Comparison of ENCODE assay signal across 8 mouse cellular contexts in genomic region chr16:94148139-94148538, GRCm38 (mm10).
A peak's percentile ranks its signal among the peaks of the same experiment; 100 is the strongest.
DNase-seq lines count a peak whose midpoint lies in the region; ATAC-seq and TF ChIP-seq lines count a peak whose summit lies in the region.

No protein-coding gene starts in this region.

- no peak for TF ChIP-seq POLR2A in cerebellum, adult 2 months (IDR thresholded peaks at IDR 0.05; ENCODE audit: borderline replicate concordance, insufficient read depth, low read length)
- no peak for TF ChIP-seq POLR2A in lung, adult 2 months (IDR thresholded peaks at IDR 0.05; ENCODE audit: borderline replicate concordance, extremely low read depth, low read depth, low read length)

- 20% methylated on average over 11 of the region's 11 CpGs for WGBS in cerebellum, adult 2 months
- WGBS in lung, adult 2 months = 23% methylated on average over 11 of the region's 11 CpGs
- 33% methylated on average over 11 of the region's 11 CpGs for WGBS in kidney, embryonic 16.5 days
- WGBS in midbrain, embryonic 14.5 days = 17% methylated on average over 11 of the region's 11 CpGs

- no peaks in the 10 kb centered on the region for H3K27me3 ChIP-seq in cerebellum, adult 2 months (ENCODE audit: control insufficient read depth, insufficient read depth, low read length)
- peaks cover 16% of the 10 kb centered on the region for H3K27me3 ChIP-seq in kidney, embryonic 16.5 days (ENCODE audit: insufficient read depth, low read length)
- H3K27me3 ChIP-seq in midbrain, embryonic 14.5 days (ENCODE audit: control insufficient read depth, insufficient read depth, low read length) = peaks cover 9% of the 10 kb centered on the region; the same call in 1 of the 2 replicates

- 0 out of 2 replicates have a peak overlapping the region, but pooled peaks have one; percentile 1 for H3K4me2 ChIP-seq in kidney, embryonic 16.5 days (replicated peaks; ENCODE audit: low read depth, low read length)
- peak overlapping the region; percentile 15; the same call in 1 of the 2 replicates for H3K4me2 ChIP-seq in midbrain, embryonic 14.5 days (ENCODE audit: low read length)

- H3K4me1 ChIP-seq in cerebellum, adult 2 months (ENCODE audit: control insufficient read depth, insufficient read depth, low read length) = peaks cover 11% of the 10 kb centered on the region
- no peaks in the 10 kb centered on the region for H3K4me1 ChIP-seq in lung, adult 2 months (ENCODE audit: control insufficient read depth, insufficient read depth, low read length)
- peaks cover 23% of the 10 kb centered on the region for H3K4me1 ChIP-seq in kidney, embryonic 16.5 days (ENCODE audit: insufficient read depth, low read length)
- H3K4me1 ChIP-seq in midbrain, embryonic 14.5 days (ENCODE audit: control insufficient read depth, insufficient read depth, low read length) = peaks cover 12% of the 10 kb centered on the region; the same call in 1 of the 2 replicates

- no peaks in the 10 kb centered on the region for H3K9me3 ChIP-seq in kidney, embryonic 16.5 days (ENCODE audit: low read length)
- no peaks in the 10 kb centered on the region for H3K9me3 ChIP-seq in midbrain, embryonic 14.5 days (ENCODE audit: control insufficient read depth, low read length)

- peak; percentile 38 to 44 for DNase-seq in cerebellum, adult 2 months
- DNase-seq in cerebellum, adult 11 months = no peak
- DNase-seq in lung, adult 18-20 months = peak; percentile 11 to 14
- no peak for DNase-seq in lung, adult 2 months
- peak; percentile 27 for DNase-seq in midbrain, embryonic 14.5 days
- DNase-seq in layer of hippocampus, adult 9-11 months = no peak
- DNase-seq in heart, postnatal 4 days = no peak

- H3K9ac ChIP-seq in kidney, embryonic 16.5 days (replicated peaks; ENCODE audit: low read length) = no peak overlapping the region
- H3K9ac ChIP-seq in midbrain, embryonic 14.5 days (replicated peaks; ENCODE audit: low read length) = no peak overlapping the region

- no peak overlapping the region for H3K27ac ChIP-seq in cerebellum, adult 2 months (ENCODE audit: insufficient read depth, low read length)
- H3K27ac ChIP-seq in kidney, embryonic 16.5 days (ENCODE audit: low read length) = 0 out of 2 replicates have a peak overlapping the region, but pooled peaks have one; percentile 7
- H3K27ac ChIP-seq in midbrain, embryonic 14.5 days (replicated peaks; ENCODE audit: low read depth, low read length) = no peak overlapping the region

- no peak overlapping the region for H3K4me3 ChIP-seq in cerebellum, adult 2 months (replicated peaks; ENCODE audit: insufficient read depth, low read depth, low read length)
- H3K4me3 ChIP-seq in lung, adult 2 months (replicated peaks; ENCODE audit: extremely low read depth, low read depth, low read length) = no peak overlapping the region
- no peak overlapping the region for H3K4me3 ChIP-seq in kidney, embryonic 16.5 days (ENCODE audit: low read length)
- no peak overlapping the region for H3K4me3 ChIP-seq in midbrain, embryonic 14.5 days (replicated peaks; ENCODE audit: low read depth, low read length)

- no peaks in the 10 kb centered on the region for H3K36me3 ChIP-seq in kidney, embryonic 16.5 days (ENCODE audit: insufficient read depth, low read length)
- no peaks in the 10 kb centered on the region for H3K36me3 ChIP-seq in midbrain, embryonic 14.5 days (ENCODE audit: control insufficient read depth, insufficient read depth, low read length)

- peak; percentile 32; the same call in 1 of the 2 replicates for ATAC-seq in kidney, embryonic 16.5 days (ENCODE audit: low FRiP score, low TSS enrichment)
- no peak for ATAC-seq in midbrain, embryonic 14.5 days (ENCODE audit: low FRiP score, low TSS enrichment)

- no peak for TF ChIP-seq CTCF in cerebellum, adult 2 months (IDR thresholded peaks at IDR 0.05; ENCODE audit: borderline replicate concordance, insufficient read depth, low read depth, low read length)
- no peak for TF ChIP-seq CTCF in lung, adult 2 months (IDR thresholded peaks at IDR 0.05; ENCODE audit: insufficient read depth, low read length)

Comparison
In these comparisons a context has a peak if more than half of its experiments do, and no peak if none do; other contexts are left out.
1. DNase-seq: peak in cerebellum, adult 2 months (2 of 2), lung, adult 18-20 months (2 of 2) and midbrain, embryonic 14.5 days (single experiment); none in cerebellum, adult 11 months (single experiment), lung, adult 2 months (single experiment), layer of hippocampus, adult 9-11 months (single experiment) and heart, postnatal 4 days (single experiment).